Mouse (Mus musculus): ENCODE measurements around the gene Tent5c.

Gene Tent5c

DNA sequence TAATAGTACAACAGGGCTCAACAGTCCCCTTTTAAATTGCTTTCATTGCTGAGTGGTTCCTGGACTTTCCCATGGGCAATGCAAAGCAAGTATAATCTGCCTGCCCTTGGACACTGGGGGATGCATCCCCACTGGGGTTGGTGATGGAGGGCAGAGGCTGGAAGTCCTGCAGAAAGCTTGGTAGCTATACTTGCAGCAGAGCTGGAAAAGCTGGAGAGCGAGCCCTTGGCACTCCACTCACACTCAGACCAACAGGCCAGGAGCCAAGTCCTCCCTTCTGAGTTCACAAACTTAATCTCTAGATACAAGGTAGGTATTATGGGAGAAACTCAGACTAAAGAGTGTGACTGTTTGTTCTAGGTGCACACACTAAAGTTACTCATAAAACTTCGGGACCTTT lies 2.1 kb downstream of the Tent5c start:
- no peak for DNase-seq (ENCODE audit: low spot score in 2 of 2)

GRCm38 (mm10) chr3:100485390-100486132 lies 3.6 kb downstream of the Tent5c start:
- no peak for DNase-seq (ENCODE audit: low spot score in 2 of 2)

DNA sequence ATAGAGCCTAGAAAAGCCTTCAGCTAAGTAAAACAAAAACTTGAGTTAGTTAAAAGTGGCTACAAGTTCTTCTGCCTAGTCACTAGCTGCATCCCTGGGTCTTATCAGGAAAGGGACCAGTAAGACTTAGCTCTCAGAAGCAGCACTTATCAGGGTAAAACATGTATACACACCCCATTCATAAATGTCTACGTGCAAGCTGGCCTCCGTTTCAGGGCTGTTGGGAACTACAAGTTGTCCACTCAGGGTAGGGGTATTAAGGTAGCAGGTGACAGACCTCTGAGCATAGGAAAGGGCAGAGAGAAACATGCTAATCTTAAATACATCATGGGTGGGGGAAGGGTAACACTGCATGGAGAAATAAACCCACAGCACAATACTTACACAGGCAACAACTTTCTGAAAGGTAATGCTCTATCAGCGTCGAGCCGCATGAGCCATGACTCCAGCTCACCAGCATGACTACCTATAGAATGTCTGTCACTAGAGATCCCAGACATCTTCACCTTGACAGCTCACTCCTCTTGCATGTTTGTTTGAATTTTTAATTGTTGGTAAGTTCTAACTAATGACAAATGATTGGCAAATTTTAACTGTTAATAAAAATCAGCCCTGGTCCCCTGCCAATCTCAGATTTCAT lies 6.0 kb downstream of the Tent5c start:
- no peak for DNase-seq (ENCODE audit: low spot score in 2 of 2)

- DNase-seq (ENCODE audit: low spot score in 2 of 2), result no peak
Observed at GRCm38 (mm10) chr3:100482324-100482911, 6.7 kb downstream of the Tent5c start.

- no peak for DNase-seq (ENCODE audit: low spot score in 2 of 2)
Observed at GRCm38 (mm10) chr3:100480251-100481005, 8.7 kb downstream of the Tent5c start.

- no peak for DNase-seq (ENCODE audit: low spot score in 2 of 2)
Observed at GRCm38 (mm10) chr3:100474950-100475472, 14.1 kb downstream of the Tent5c start.

- DNase-seq (ENCODE audit: low spot score in 2 of 2), result no peak
Observed at GRCm38 (mm10) chr3:100474536-100474935, 14.6 kb downstream of the Tent5c start.

DNA sequence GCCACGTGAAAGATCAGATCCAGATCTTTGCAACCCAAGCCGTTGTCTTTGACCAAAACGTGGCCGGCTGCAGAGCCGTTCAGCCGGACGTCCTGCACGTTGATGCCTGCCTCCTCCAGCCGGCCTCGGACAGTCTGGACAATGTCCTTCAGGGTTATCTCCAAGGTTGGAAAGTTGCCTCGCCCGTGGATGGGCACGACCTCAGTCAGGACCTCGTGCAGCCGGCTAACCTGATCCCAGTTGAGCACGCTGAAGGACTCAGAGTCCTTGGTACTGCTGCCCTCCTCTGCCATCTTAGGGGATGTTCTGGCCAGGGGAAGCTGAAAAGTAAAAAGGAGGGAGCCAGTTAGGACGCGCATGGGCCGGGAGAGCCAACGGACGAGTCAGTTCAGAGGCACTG lies 16.0 kb downstream of the Tent5c start:
- no peak for DNase-seq (ENCODE audit: low spot score in 2 of 2)

GRCm38 (mm10) chr3:100470902-100471301 lies 18.2 kb downstream of the Tent5c start:
- no peak for DNase-seq (ENCODE audit: low spot score in 2 of 2)

- no peak for DNase-seq (ENCODE audit: low spot score in 2 of 2)
Observed at GRCm38 (mm10) chr3:100470101-100470500, 19.0 kb downstream of the Tent5c start.

DNA sequence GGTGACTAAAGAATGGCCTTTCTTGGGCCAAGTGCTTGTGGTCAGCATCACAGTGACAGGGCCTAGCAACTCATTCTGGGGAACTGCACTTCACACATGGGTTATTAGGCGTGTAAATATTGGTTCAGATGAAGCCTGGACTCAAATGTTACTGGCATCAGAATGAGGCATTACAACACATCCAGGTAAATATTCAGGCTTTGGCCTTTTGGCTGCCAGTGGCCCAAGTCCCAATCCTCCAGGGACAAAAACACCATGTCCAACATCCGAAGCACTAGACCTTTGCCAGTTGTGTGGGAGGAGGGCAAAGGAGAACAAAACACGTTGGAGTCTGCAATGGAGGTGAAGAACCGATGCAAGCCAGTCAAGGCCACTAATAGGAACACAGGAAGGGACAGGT lies 22.6 kb downstream of the Tent5c start:
- DNase-seq (ENCODE audit: low spot score in 2 of 2), result no peak

DNA sequence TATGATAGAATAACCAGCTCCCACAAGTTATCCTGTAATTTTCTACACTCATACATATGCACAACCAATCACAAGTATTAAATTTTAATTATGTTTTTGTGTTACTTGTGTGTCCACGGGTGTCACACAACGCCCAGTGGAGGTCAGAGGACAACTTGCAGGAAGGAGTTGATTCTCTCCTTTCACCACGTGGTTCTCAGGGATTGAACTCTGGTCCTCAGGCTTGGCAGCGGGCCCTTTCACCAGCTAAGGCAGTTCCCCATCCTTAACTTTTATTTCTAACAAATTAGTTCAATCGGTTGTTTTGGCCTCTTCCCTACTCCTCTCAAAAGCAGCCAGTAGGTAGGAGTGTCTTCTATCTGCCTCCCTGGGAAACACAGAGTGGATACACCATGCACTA lies 24.5 kb downstream of the Tent5c start:
- no peak for DNase-seq (ENCODE audit: low spot score in 2 of 2)

DNA sequence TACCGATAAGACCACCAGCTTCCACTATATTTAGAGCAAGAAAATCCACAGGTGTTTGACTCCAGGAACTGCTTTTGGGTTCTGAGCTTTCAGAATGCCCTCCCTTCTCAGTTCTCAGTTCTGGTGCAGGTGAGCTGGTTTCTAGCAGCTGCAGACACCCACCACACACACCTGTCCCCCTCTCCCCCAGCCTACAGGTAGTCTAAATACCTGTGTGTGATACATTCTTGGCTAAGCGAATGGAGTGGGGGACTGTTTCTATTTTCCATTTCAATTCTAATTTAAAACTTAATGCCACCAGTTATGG lies 25.2 kb downstream of the Tent5c start:
- no peak for DNase-seq (ENCODE audit: low spot score in 2 of 2)

DNA sequence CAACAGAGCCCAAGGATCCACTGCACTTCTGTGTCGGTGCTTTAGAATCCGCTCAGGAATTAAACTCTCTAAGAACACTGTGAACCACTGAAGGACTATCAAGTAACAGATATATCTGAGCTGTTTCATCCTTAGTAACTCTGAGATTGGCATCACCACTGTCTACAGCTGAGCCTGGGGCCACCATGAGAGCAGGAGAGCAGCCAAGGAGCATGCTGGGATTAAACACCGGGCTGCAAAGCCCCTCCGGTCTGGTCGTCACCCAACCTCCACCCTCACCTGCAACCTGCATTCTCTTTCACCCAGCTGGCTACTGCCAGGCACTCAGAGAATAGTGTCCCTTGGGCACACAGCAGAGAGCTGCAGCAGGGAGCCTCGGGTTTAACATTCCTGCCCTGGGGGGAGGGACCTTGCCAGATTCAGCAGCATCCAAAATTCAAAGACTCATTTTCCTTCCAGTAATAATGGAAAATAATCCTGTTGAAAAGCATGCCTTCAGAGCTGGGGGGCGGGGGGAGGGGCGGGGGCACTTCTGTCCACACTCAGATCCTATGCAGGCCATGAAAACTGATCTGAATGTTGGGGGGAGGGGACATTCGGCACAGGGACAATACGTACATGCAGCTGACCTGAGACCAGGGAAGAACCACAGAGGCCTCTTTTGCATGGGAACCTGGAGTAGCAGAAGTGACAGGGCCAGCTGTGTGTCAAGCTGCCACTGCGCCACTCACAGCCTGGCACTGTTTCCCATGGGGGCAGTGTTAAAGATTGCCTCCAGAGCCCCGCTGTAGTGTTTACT lies 25.8 kb downstream of the Tent5c start:
- DNase-seq (ENCODE audit: low spot score in 2 of 2), result no peak

- DNase-seq (ENCODE audit: low spot score in 2 of 2), result no peak
Observed at GRCm38 (mm10) chr3:100462235-100463083, 26.7 kb downstream of the Tent5c start.

DNA sequence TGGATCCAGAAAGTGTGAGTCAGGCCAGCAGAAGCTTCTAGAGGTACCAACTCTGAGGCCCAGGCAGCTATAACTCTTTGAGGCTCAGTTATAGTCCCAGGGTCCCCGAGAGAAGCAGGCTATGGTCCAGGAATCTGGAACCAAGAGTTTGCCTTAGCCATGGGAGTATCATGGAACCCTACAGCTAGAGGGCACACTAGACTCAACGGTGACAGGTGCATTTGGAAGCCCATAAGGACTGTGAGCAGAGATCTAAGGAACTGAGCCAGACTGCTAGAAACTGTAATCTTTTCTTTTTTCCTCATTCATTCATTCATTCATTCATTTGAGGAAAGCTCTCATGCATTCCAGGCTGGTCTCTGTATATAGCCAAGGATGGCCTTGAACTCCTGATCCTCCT lies 28.6 kb downstream of the Tent5c start:
- no peak for DNase-seq (ENCODE audit: low spot score in 2 of 2)

DNA sequence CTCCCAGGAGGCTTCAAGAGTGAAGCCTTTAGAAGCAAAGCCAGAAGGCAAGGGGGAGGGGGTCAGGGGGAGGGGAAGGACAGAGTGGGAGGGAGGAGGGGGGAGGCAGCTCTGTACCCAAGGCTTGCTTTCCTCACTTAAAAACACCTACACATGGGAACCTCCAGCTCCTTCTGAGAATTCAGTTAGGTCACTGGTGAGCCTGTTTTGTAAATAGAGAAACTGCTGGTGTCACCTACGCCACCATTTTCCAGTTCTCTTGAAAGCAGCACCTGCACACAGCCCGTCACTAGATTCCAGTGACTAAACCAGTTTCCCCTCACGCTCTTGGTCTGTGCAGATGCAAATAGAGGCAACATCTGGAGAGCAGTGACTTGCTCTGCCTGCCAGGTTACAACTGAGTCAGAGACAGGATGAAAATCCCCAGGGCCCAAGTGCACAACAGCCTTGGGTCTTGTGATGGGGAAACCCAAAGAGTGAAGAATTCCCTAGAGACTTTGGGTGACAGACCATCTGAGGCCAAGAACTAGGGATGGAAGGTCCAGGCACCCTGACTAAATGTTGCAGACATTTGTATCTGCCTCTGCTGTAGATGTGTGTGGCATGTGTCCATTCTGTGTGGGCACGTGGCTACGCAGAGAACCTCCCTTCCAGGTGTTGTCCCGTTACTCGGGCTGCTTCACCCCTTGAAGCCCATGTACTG lies 45.2 kb downstream of the Tent5c start:
- no peak for DNase-seq (ENCODE audit: low spot score in 2 of 2)

GRCm38 (mm10) chr3:100442499-100442898 lies 46.6 kb downstream of the Tent5c start:
- DNase-seq (ENCODE audit: low spot score in 2 of 2), result no peak

- DNase-seq (ENCODE audit: low spot score in 2 of 2), result no peak
Observed at GRCm38 (mm10) chr3:100440754-100441153, 48.4 kb downstream of the Tent5c start.

- no peak for DNase-seq (ENCODE audit: low spot score in 2 of 2)
Observed at GRCm38 (mm10) chr3:100440009-100440408, 49.1 kb downstream of the Tent5c start.

Data from frontal cortex, postnatal 25 days (tissue).